Mouse (Mus musculus): Measurements from ENCODE around the gene Fgf18. TPM values are rescaled to one million over a fixed set of nuclear protein-coding genes. Genes with fewer than 3 reads are reported as not detected.

The Fgf18 gene
- polyA plus RNA-seq, 1 experiment from 2014 or later: 0.83 TPM

DNA sequence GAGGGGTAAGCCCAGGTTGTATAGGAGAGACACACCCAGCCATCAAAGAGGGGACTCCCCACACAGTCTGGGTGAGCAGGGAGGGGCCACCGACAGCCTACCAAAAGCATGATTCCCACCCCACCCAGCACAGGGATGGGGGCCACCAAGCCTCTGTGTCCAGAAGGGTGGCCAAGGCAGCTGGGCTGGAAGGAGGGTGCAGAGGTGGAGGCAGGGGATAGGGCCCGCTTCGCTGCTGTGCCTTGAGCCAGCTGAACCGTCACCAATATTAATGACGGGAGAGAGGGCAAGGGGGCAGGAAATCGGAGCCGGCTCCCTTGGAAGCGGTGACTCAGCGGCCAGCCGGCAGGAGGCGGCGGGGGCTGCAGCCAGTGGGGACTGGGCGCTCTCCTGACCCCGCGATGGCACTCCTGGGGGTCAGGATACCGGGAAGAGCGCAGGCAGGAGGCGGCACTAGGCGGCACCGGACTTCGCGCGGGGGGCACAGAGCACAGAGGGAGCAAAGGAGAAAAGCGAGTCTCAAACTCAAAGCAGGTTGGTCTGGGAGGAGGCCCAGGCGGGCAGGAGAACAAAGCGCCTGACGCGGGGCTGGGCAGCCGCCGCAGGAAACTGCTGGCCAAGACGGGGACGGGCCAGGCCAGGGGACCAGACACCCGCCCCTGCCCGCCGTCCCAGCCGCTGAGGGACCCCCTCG is 24.5 kb downstream of the Fgf18 start:
- no peaks in the 10 kb centered on the region for H3K36me3 ChIP-seq (ENCODE audit: control insufficient read depth, insufficient read depth, low read length)
- 0 out of 2 replicates have a peak, but pooled peaks cover 8% of the 10 kb centered on the region for H3K4me1 ChIP-seq (ENCODE audit: control insufficient read depth, insufficient read depth, low read length)
- H3K9ac ChIP-seq (ENCODE audit: low read depth, low read length): peak overlapping the region; percentile 62
- no peaks in the 10 kb centered on the region for H3K27me3 ChIP-seq (replicated peaks; ENCODE audit: control insufficient read depth, insufficient read depth, low read length)
- whole genome bisulfite sequencing: 2% methylated on average over 37 of the region's 37 CpGs
- peak; percentile 80 for ATAC-seq
- peak overlapping the region; percentile 43 for H3K4me3 ChIP-seq (ENCODE audit: low read length)
- no peaks in the 10 kb centered on the region for H3K9me3 ChIP-seq (ENCODE audit: control insufficient read depth, low read length)
- H3K4me2 ChIP-seq (ENCODE audit: low read depth, low read length): peak overlapping the region; percentile 70
- no peak overlapping the region for H3K27ac ChIP-seq (ENCODE audit: low read length)

DNA sequence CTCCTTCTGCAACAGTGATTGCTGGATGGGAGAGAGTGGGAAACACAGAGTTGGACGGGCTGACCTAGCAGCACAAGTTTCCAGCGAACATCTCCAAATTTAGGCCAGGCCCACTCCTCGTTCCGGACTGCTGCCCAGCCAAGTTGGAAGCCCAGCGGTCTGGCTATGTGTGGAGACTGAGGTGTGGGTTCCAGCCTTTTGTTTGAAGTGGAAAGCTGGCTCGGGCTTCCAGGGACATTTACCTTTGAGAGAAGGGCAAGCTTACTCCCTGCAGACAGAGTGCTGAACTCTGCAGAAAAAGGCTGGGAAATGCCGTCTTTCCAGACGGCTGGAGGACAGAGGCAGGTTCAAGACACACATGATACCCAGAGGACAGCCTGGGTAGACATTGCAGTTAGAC is 27.6 kb downstream of the Fgf18 start:
- H3K4me2 ChIP-seq (ENCODE audit: low read depth, low read length): no peak overlapping the region
- no peaks in the 10 kb centered on the region for H3K9me3 ChIP-seq (ENCODE audit: control insufficient read depth, low read length)
- H3K27ac ChIP-seq (ENCODE audit: low read length): no peak overlapping the region
- no peak overlapping the region for H3K4me3 ChIP-seq (ENCODE audit: low read length)
- no peak for ATAC-seq
- no peaks in the 10 kb centered on the region for H3K36me3 ChIP-seq (ENCODE audit: control insufficient read depth, insufficient read depth, low read length)
- H3K4me1 ChIP-seq (ENCODE audit: control insufficient read depth, insufficient read depth, low read length): 0 out of 2 replicates have a peak, but pooled peaks cover 8% of the 10 kb centered on the region
- no peaks in the 10 kb centered on the region for H3K27me3 ChIP-seq (replicated peaks; ENCODE audit: control insufficient read depth, insufficient read depth, low read length)
- no peak overlapping the region for H3K9ac ChIP-seq (ENCODE audit: low read depth, low read length)
- WGBS: 68% methylated on average over 8 of the region's 8 CpGs

DNA sequence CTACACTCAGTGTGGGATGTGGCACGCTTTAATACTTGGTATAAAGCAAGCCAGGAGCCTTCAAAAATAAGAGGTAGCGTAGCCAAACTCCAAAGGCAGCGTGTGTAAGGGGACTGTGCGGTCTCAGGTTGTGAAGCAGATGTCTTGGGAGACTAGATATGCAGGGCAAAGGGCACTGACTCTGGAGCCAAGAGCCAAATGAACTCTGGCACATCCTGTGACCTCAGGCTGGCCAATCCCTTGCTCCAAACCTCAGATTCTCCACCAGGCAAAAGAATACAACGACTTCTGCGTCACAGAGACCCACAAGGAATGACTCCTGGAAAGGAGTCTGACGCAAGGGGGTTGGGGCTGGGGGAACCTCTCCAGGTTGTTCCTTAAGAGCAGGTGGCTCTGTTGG is 28.1 kb downstream of the Fgf18 start:
- no peaks in the 10 kb centered on the region for H3K36me3 ChIP-seq (ENCODE audit: control insufficient read depth, insufficient read depth, low read length)
- H3K4me1 ChIP-seq (ENCODE audit: control insufficient read depth, insufficient read depth, low read length): 0 out of 2 replicates have a peak, but pooled peaks cover 8% of the 10 kb centered on the region
- no peak overlapping the region for H3K4me3 ChIP-seq (ENCODE audit: low read length)
- no peak overlapping the region for H3K4me2 ChIP-seq (ENCODE audit: low read depth, low read length)
- H3K27me3 ChIP-seq (replicated peaks; ENCODE audit: control insufficient read depth, insufficient read depth, low read length): no peaks in the 10 kb centered on the region
- 75% methylated on average over 7 of the region's 7 CpGs for WGBS
- no peak for ATAC-seq
- no peaks in the 10 kb centered on the region for H3K9me3 ChIP-seq (ENCODE audit: control insufficient read depth, low read length)
- H3K27ac ChIP-seq (ENCODE audit: low read length): no peak overlapping the region
- H3K9ac ChIP-seq (ENCODE audit: low read depth, low read length): no peak overlapping the region

DNA sequence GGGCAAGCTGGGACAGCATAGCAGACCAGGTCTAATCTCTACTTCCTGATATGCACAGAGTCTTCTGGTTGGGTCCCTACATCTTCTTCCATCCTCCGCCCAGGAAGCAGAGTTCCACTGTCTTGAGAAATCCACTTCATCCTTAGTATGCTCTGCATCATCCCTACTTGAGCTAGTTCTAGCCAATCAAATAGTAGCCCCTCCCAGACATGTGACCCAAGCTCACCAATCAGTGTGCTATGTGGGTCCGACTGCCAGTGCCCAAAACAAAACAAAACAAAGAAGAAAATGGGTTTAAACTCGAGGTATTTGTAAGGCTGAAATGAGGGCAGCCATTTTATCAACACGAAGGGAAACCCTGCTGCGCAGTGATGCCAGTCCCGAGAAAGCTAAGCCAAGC is 28.7 kb downstream of the Fgf18 start:
- WGBS: 69% methylated on average over 6 of the region's 6 CpGs
- no peak for ATAC-seq
- Histone ChIP-seq H3K4me3 (ENCODE audit: low read length) (no peak overlapping the region), H3K9ac (ENCODE audit: low read depth, low read length) (no peak overlapping the region), H3K36me3 (ENCODE audit: control insufficient read depth, insufficient read depth, low read length) (no peaks in the 10 kb centered on the region), H3K4me1 (ENCODE audit: control insufficient read depth, insufficient read depth, low read length) (0 out of 2 replicates have a peak, but pooled peaks cover 8% of the 10 kb centered on the region), H3K9me3 (ENCODE audit: control insufficient read depth, low read length) (no peaks in the 10 kb centered on the region), H3K27ac (ENCODE audit: low read length) (no peak overlapping the region), H3K27me3 (replicated peaks; ENCODE audit: control insufficient read depth, insufficient read depth, low read length) (no peaks in the 10 kb centered on the region), H3K4me2 (ENCODE audit: low read depth, low read length) (no peak overlapping the region)

DNA sequence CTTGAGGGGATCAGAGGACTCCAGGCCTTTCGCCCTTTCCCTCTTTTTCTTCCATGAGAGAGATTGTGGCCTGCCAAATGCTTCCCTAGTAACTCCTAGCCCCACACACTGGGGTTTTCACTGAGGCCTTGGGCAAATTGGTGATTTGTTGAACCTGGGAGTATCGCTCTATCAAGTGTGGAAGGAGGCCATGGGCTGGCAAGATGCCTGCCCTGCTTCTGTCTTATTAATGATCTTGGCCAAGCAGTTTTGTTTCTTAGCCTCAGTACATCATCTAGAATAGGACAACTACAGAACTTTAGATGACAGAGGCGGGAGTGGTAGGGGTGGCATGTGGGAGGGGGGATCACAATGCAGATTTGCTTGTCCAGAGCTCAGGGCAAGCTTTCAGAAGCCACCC is 31.4 kb downstream of the Fgf18 start:
- no peak for ATAC-seq
- H3K27me3 ChIP-seq (replicated peaks; ENCODE audit: control insufficient read depth, insufficient read depth, low read length): no peaks in the 10 kb centered on the region
- no peak overlapping the region for H3K9ac ChIP-seq (ENCODE audit: low read depth, low read length)
- WGBS: 86% methylated on average over 3 of the region's 3 CpGs
- no peak overlapping the region for H3K27ac ChIP-seq (ENCODE audit: low read length)
- no peak overlapping the region for H3K4me2 ChIP-seq (ENCODE audit: low read depth, low read length)
- H3K4me3 ChIP-seq (ENCODE audit: low read length): no peak overlapping the region
- H3K4me1 ChIP-seq (ENCODE audit: control insufficient read depth, insufficient read depth, low read length): no peaks in the 10 kb centered on the region
- H3K9me3 ChIP-seq (ENCODE audit: control insufficient read depth, low read length): no peaks in the 10 kb centered on the region
- H3K36me3 ChIP-seq (ENCODE audit: control insufficient read depth, insufficient read depth, low read length): no peaks in the 10 kb centered on the region

DNA sequence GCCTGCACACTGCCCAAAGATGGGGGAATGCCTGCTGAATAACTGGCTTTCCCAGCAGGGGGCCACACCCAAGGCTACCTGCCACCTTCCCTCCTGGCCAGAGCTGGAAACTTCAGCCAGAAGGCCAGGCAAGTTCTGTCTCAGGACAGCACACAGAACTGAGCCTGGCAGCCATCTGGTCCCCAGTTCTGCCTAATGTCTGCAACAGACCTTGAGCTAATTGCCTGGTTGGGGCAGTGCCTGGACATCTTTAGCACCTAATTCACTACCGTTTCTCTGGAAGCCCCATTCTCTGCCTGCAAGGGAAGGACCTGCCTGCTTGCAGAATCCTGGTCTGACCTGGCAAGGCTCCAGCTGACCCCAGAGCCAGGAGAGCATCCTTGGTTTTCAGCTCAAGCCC is 34.8 kb downstream of the Fgf18 start:
- H3K36me3 ChIP-seq (ENCODE audit: control insufficient read depth, insufficient read depth, low read length): no peaks in the 10 kb centered on the region
- no peaks in the 10 kb centered on the region for H3K4me1 ChIP-seq (ENCODE audit: control insufficient read depth, insufficient read depth, low read length)
- no peak overlapping the region for H3K27ac ChIP-seq (ENCODE audit: low read length)
- no peaks in the 10 kb centered on the region for H3K9me3 ChIP-seq (ENCODE audit: control insufficient read depth, low read length)
- H3K27me3 ChIP-seq (replicated peaks; ENCODE audit: control insufficient read depth, insufficient read depth, low read length): no peaks in the 10 kb centered on the region
- WGBS: 10% methylated on average over 1 of the region's 1 CpGs
- no peak for ATAC-seq
- H3K4me3 ChIP-seq (ENCODE audit: low read length): no peak overlapping the region
- no peak overlapping the region for H3K9ac ChIP-seq (ENCODE audit: low read depth, low read length)
- no peak overlapping the region for H3K4me2 ChIP-seq (ENCODE audit: low read depth, low read length)

DNA sequence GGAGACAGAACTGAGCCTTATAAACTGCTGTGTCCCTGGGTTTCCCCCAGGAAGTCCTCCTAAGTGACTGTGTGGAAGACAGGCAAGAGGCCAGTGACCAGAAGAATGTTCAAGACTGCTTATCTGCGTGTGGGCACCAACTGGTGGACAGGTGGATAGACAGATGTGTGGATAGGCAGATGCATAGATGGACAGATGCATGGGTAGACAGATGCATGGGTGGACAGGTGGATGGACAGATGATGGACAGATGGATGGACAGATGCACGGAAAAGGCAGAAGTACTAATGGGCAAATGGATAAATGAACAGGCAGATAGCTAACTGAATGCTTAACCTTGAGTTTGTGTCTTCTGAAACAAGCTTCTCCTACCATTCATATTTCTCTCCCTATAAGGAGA is 37.1 kb downstream of the Fgf18 start:
- H3K27me3 ChIP-seq (replicated peaks; ENCODE audit: control insufficient read depth, insufficient read depth, low read length): no peaks in the 10 kb centered on the region
- no peaks in the 10 kb centered on the region for H3K36me3 ChIP-seq (ENCODE audit: control insufficient read depth, insufficient read depth, low read length)
- no peak for ATAC-seq
- H3K4me1 ChIP-seq (ENCODE audit: control insufficient read depth, insufficient read depth, low read length): no peaks in the 10 kb centered on the region
- H3K4me3 ChIP-seq (ENCODE audit: low read length): no peak overlapping the region
- no peaks in the 10 kb centered on the region for H3K9me3 ChIP-seq (ENCODE audit: control insufficient read depth, low read length)
- 78% methylated on average over 2 of the region's 2 CpGs for WGBS
- no peak overlapping the region for H3K4me2 ChIP-seq (ENCODE audit: low read depth, low read length)
- H3K27ac ChIP-seq (ENCODE audit: low read length): no peak overlapping the region
- H3K9ac ChIP-seq (ENCODE audit: low read depth, low read length): no peak overlapping the region

DNA sequence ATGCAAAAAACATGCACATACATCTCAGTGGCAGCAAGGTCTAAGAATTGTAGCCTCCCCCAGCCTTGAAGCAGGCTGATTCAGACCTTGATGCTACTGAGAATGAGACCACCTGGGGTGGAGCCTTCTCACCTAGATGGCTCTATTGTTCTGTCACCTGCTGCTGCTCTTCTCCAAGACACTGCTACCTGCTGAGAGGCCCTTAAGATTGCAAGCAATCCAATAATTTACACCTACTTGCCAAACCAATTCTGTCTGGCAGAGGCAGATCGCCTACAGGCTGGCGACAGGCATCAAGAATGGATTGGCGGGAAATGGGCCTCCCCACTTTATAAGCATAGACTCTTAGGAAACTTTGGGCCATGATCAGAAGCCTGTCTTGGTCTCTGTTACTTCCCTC is 39.7 kb downstream of the Fgf18 start:
- H3K9me3 ChIP-seq (ENCODE audit: control insufficient read depth, low read length): no peaks in the 10 kb centered on the region
- H3K9ac ChIP-seq (ENCODE audit: low read depth, low read length): no peak overlapping the region
- H3K4me3 ChIP-seq (ENCODE audit: low read length): no peak overlapping the region
- no peaks in the 10 kb centered on the region for H3K36me3 ChIP-seq (ENCODE audit: control insufficient read depth, insufficient read depth, low read length)
- WGBS: 42% methylated on average over 3 of the region's 3 CpGs
- H3K27me3 ChIP-seq (replicated peaks; ENCODE audit: control insufficient read depth, insufficient read depth, low read length): no peaks in the 10 kb centered on the region
- H3K4me2 ChIP-seq (ENCODE audit: low read depth, low read length): no peak overlapping the region
- no peaks in the 10 kb centered on the region for H3K4me1 ChIP-seq (ENCODE audit: control insufficient read depth, insufficient read depth, low read length)
- H3K27ac ChIP-seq (ENCODE audit: low read length): no peak overlapping the region
- ATAC-seq: no peak

DNA sequence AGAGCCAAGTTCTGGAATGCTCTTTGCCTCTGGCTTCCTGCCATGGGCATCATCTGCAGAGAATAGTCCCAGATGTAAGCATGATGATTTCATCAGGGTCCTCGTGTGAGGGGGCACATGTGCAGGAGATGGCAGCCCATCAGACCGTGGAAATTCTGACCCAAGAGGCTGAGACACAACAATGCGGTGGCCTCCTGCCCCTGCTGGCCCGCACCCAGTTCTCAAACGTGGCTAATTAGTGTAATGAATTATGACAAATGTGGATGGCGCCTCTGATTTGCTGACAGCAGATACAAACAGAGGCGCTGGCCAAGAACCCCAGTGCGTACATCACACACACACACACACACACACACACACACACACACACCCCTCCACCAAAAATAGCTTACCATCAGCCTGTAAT is 42.3 kb downstream of the Fgf18 start:
- H3K4me2 ChIP-seq (ENCODE audit: low read depth, low read length): no peak overlapping the region
- H3K9ac ChIP-seq (ENCODE audit: low read depth, low read length): no peak overlapping the region
- 63% methylated on average over 8 of the region's 8 CpGs for WGBS
- H3K9me3 ChIP-seq (ENCODE audit: control insufficient read depth, low read length): no peaks in the 10 kb centered on the region
- ATAC-seq: no peak
- 0 out of 2 replicates have a peak, but pooled peaks cover 2% of the 10 kb centered on the region for H3K27me3 ChIP-seq (replicated peaks; ENCODE audit: control insufficient read depth, insufficient read depth, low read length)
- no peak overlapping the region for H3K4me3 ChIP-seq (ENCODE audit: low read length)
- H3K36me3 ChIP-seq (ENCODE audit: control insufficient read depth, insufficient read depth, low read length): no peaks in the 10 kb centered on the region
- no peak overlapping the region for H3K27ac ChIP-seq (ENCODE audit: low read length)
- peaks cover 4% of the 10 kb centered on the region; the same call in 1 of the 2 replicates for H3K4me1 ChIP-seq (ENCODE audit: control insufficient read depth, insufficient read depth, low read length)

All from intestine, embryonic 16.5 days (tissue).